Mouse (Mus musculus) retina, postnatal 7 days (tissue): ENCODE measurements around the gene Alox12b.

ENCODE experiments used
- DNase-seq: peaks from one replicate; pipeline ENCODE4 v3.0.0-alpha.2; 2012; ENCODE audit warnings: low read depth, low spot score

The Alox12b gene

GRCm38 (mm10) chr11:69123056-69123692 lies 33.6 kb upstream of the Alox12b start:
- peak; percentile 85 for DNase-seq

- DNase-seq = peak; percentile 75
Measured at GRCm38 (mm10) chr11:69123693-69124497, 32.9 kb upstream of the Alox12b start.

GRCm38 (mm10) chr11:69124498-69124847 lies 32.3 kb upstream of the Alox12b start:
- peak; percentile 68 for DNase-seq

- DNase-seq = peak; percentile 78
Measured at GRCm38 (mm10) chr11:69125041-69125851, 31.5 kb upstream of the Alox12b start.

GRCm38 (mm10) chr11:69125852-69125918 lies 31.1 kb upstream of the Alox12b start, which contains the start of gene Aloxe3:
Aloxe3 (plus strand) TSS chr11:69125896.
- no peak for DNase-seq

- no peak for DNase-seq
Measured at GRCm38 (mm10) chr11:69125919-69126705, 30.7 kb upstream of the Alox12b start.

GRCm38 (mm10) chr11:69126706-69127095 lies 30.1 kb upstream of the Alox12b start:
- no peak for DNase-seq

GRCm38 (mm10) chr11:69128426-69129122 lies 28.2 kb upstream of the Alox12b start:
- no peak for DNase-seq

GRCm38 (mm10) chr11:69133566-69133922 lies 23.2 kb upstream of the Alox12b start:
- DNase-seq = no peak

- DNase-seq = no peak
Measured at GRCm38 (mm10) chr11:69133923-69134621, 22.7 kb upstream of the Alox12b start.

- DNase-seq = no peak
Measured at GRCm38 (mm10) chr11:69134622-69134968, 22.2 kb upstream of the Alox12b start.

GRCm38 (mm10) chr11:69135361-69135760 lies 21.4 kb upstream of the Alox12b start:
- no peak for DNase-seq

GRCm38 (mm10) chr11:69147546-69147945 lies 9.2 kb upstream of the Alox12b start:
- no peak for DNase-seq

GRCm38 (mm10) chr11:69148451-69148960 lies 8.3 kb upstream of the Alox12b start:
- DNase-seq = no peak

- no peak for DNase-seq
Measured at GRCm38 (mm10) chr11:69149728-69150127, 7.1 kb upstream of the Alox12b start.

GRCm38 (mm10) chr11:69150444-69150843 lies 6.3 kb upstream of the Alox12b start:
- DNase-seq = peak; percentile 49

GRCm38 (mm10) chr11:69151004-69151403 lies 5.8 kb upstream of the Alox12b start:
- no peak for DNase-seq

- DNase-seq = no peak
Measured at GRCm38 (mm10) chr11:69153831-69154230, 3.0 kb upstream of the Alox12b start.

GRCm38 (mm10) chr11:69155351-69155750 lies 1.4 kb upstream of the Alox12b start:
- DNase-seq = no peak

GRCm38 (mm10) chr11:69169313-69169712 lies 12.5 kb downstream of the Alox12b start:
- no peak for DNase-seq

GRCm38 (mm10) chr11:69171626-69172025 lies 14.8 kb downstream of the Alox12b start:
- DNase-seq = peak; percentile 33
